Mouse (Mus musculus) embryo, embryonic 10 days (tissue): Measurements from ENCODE around the gene Il10ra.

Experiments
- DNase-seq: peaks from one replicate; pipeline ENCODE4 v3.0.0-alpha.2; 2015; ENCODE audit warnings: low spot score

The Il10ra gene

DNA sequence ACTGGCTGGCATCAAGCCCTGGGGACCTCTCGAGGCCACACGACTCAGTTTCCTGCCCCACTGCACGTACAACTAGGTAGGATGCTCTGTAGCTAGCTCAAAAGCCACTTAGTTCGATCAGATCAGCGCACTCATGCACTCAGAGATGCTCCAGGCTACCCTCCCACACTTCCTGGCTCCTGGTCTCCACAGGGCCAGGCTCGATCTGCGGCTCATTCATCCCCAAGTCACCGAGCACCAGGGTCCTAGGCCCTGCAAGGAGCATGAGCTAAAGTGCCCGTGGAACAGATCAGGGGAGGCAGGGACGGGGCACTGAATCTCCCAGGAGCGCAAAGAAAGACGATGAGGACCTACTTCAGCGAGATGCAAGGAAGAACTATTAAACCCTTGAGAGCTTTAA is 9.9 kb downstream of the Il10ra start:
- no peak for DNase-seq

DNA sequence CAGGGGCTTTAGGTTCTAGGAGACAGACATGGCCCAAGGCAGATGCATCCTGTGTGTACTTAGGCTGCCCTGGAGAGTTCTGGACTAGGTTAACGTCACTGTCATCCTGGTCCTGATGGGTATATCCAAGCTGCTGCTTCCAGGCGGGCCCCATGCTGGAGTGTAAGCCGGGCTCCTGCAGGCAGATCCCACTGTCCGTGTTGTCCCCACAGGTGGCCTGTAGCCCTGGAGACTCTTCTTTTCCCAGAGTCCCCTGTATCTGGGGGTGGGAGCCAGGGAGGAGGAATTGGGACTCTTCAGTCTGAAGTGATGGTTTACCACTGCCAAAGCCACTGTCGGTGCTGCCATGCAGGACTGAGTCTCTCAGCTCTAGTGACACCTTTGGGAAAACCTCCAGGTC is 13.0 kb downstream of the Il10ra start:
- no peak for DNase-seq

DNA sequence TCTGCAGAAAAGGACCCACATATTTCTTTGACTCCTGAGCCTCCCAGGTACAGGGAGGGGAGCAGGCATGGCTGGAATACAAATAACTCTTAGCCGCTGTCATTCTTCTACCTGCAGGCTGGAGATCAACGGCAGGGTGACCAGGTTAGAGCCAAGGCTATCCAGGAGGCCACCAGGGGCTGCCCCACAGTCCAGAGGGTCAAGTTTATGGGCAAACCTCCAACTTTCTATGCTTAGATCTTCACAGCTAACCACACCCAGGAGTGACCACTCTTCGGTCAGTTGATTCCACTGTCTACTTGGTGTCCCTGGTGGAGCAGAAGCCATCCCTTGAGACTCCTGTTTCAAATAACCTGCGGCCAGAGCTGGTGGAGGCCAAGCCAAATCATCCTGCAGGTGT is 13.5 kb downstream of the Il10ra start:
- no peak for DNase-seq

DNA sequence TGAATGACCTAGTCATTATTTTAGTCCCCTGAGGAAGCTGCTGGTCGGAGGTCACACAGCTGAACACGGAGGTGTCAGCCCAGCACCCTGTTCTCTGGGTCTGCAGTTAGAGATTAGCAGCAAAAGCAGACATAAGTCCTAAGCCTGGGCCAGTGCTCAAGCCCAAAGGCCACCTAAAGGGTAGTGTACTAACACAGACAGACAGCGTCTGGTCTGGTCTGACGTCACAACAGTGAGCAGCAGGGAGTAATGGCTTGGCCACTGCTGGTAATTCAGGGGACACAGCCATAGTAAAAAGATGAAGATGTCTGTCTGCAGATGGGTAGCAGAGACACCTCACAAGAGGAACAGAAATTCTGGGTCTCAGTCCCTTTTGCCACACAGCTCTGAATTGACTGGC is 14.3 kb downstream of the Il10ra start:
- no peak for DNase-seq

DNA sequence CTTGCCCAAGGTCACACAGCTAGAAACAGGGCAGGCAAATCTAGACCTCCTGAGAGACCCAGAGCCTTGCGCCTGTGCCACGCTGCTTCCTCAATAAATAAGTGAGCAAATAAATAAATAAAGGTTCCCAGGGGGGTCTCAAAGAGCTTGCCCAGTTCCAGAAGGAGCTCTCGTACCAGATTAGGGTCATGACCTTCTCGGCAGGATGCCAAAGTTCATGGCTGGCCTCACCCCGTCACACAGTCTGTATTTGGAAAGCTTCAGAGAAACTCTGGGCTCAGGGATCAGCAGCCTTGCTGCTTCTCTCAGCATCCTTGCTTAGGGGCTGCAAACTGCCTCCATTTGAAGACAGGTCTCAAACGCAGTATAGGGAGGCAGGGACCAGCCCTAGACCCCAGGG is 14.9 kb downstream of the Il10ra start:
- no peak for DNase-seq

DNA sequence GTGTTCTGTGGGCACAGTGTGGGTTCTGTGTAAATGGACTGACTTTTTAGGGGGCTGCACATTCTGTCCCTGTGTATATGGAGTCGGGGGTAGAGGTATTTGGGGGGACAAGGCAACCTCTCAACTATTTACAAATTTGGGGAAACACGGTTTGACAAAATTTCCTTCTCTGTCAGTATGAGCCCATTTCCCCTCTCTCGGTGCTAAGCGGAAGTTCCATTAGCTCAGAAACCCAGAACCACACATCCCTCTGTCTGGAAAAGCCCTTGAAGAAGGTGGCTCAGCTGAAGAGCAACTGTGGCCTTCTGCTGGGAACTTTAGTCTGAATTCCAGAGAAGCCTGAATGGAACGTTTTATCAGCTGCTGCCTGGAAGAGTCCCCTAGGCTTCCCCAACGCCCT is 16.6 kb downstream of the Il10ra start:
- no peak for DNase-seq

DNA sequence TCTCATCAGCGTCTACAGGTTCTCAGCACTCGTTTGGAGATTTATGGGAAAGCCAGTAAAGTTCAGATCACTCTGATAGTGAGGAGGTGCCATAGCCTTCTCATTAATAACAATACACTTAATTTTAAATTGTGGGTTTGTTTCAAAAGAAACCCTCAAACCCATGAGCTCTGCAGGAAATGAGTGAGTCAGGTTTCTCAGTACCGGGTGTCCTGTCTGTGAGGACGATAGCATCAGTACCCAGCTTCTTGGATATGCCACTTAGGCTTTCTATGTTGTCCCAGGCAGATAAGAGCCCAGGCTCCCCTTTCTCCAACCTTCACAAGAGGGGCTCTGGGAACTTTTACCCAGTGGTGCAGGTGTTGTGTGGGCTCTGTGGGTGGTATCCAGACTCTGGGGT is 17.0 kb downstream of the Il10ra start:
- DNase-seq = no peak

DNA sequence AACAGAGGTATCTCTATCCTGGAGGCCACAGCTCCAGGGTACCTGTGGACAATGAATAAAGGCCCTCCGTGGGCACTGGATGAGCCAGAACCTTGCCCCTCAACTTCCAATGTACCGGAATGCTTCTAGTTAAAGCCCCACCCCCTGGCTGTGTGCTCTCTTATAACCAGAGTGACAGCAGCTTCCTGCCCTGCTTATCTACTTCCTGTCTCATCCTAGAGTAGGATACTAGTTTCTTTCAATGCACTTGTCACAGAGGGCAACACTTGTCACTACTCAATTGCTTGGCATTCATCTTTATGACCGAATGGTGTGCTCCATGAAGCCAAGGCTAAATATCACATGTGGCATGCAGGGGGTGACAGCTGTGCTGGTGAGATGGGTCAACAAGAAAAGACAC is 17.7 kb downstream of the Il10ra start:
- DNase-seq = no peak

DNA sequence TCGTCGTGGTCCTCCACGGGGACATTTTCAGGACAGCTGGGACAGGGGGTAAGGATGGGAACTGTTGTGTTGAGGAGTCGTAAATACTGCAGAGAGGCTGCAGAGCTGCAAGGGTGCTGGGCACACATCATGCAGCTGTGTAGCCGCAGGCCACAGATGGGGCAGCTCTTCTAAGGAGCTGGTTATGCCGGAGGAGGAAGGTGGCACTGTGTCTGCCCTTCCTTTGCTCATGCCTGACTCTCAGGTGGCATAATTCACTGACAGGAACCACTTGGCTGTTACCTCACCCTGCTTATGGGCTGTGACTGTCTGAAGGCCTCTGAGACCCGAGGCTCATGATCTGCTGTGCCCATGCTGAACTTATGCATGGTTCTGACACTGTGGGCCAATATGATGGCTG is 18.6 kb downstream of the Il10ra start:
- DNase-seq = no peak

DNA sequence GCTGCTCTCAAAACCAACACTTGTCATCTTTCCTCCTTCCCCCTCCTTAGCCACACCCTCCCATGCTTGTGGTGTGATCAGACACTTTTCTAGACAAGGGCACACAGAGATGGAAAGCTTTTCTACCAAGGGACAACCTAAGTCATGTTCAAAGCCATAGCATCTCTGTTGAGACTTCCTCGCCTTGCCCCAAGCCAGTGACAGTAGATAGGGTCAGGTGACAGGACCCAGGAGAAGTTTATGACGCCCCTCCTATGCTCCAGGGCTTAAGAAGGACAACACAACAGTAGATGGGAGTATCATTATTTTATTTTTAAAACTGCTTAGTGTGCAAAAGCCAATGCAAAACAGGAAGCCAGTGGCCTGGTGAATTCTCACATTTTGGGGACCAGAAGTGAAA is 21.4 kb downstream of the Il10ra start:
- no peak for DNase-seq

DNA sequence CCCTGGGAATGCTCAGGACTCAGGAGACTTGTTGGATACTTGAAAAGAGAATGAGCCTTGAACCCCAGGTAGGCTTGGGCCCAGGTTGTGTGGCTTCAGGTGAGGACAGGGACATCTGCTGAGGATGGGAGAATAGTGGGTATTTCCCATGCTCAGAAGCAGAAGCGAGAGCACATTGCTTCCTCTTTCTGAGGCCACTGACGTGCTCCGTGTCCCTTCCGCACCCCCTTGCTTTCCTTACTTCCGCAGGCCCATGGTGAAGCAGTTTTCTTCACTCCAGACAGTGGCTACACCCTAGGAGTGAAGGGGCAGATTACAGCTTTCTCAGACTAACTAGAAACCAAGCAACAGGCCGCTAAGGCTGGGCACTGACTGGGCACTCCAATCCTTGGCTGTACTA is 22.9 kb downstream of the Il10ra start:
- DNase-seq = no peak

DNA sequence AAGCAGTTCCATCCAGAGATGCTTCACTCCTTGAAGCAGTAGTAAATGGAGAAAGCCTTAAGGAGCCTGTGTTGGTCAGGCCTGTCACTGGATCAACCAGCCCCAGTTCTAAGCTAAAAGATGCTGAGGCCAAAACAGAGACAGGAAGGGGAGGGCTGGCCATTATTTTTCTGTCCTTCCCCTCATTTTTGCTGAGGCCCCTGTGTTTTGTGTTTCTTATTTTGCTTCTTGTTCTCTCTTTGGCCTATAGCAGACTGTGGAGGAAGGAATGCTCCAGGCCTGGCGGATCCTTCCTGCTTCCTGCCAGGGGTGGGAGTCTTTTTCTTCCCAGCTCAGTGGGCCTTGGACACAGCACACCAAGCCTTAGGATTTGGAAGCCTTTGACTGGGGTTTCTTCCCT is 23.5 kb downstream of the Il10ra start:
- no peak for DNase-seq

DNA sequence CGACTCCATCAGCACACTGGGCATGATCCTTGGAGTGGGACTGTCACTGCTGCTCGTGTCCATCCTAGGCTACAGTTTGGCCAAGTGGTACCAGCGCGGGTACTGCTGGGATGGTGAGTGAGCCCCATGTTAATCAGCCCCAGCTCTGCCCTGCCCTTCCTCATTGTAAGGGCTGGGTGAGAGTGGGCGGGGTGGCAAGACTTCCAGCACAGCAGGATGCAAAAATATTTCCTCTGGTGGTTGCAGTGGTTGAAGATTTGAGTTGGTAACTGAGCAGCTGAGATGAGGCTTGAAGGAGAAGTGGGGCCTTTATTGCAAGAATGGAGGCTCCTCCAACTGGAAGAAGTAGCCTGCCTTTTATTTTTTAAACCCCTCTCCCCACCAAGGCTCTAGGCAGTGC is 27.6 kb downstream of the Il10ra start:
- DNase-seq = no peak

DNA sequence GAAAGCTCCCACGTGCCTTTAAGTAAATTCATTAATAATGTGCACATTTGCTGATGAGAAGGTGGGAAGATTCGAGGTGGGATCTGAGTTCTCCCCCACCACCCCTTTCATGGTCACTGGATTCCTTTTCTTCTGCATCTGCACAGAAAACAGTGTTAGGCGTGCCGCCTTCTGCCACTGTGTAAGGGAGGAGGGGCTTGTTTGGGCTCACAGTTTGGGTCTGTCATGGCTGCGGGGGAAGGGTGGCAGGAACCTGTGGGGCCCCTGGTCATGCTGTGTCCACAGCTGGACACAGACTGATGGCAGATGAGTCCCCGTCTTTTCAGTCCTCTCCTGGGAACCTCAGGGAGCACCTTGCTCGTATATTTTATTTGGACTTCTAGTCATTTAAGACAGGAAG is 32.2 kb downstream of the Il10ra start:
- DNase-seq = no peak

DNA sequence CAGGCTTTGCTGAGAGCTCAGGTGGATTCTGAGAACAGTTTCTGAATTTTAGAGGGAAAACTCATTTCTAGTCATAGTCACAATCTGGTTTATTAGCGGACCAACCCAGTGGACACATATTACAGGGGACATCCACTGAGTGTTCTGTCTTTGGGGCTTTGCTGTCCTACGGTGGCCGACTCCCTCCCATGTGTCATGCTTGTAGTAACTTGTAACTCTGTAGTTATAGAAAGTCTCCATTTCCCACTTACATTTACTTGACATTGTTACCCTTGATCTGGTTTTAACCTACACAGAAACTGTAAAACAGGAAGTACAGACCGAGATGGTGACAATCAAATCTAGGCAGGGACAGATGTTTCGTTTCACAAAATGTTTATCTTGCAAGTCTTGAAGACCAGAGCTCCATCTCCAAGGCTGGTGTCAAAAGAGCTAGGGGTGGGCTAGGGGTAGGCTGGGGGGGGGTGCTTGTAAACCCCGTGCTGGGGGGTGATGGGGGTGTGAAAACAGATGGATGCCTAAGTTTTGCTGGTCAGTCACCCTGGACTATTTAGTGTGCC is 33.2 kb downstream of the Il10ra start:
- no peak for DNase-seq

DNA sequence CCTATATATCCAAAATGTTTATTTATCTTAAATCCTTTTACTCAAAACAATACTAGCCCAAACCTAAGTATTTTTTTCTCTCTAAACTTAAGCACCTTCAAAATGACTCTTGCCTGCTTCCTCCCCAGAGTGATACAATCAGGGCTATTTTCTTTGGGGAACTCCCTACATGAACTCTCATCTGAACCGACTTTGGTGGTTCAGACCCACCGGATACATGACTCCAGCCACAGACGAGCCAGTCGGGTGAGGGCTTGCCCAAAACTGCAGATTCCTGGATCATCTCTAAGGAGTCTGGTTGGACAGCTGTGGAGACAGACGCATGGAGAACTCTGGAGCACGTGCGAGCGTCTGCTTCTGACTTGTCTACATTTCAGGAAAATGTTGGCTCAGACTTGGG is 39.6 kb downstream of the Il10ra start:
- DNase-seq = no peak

DNA sequence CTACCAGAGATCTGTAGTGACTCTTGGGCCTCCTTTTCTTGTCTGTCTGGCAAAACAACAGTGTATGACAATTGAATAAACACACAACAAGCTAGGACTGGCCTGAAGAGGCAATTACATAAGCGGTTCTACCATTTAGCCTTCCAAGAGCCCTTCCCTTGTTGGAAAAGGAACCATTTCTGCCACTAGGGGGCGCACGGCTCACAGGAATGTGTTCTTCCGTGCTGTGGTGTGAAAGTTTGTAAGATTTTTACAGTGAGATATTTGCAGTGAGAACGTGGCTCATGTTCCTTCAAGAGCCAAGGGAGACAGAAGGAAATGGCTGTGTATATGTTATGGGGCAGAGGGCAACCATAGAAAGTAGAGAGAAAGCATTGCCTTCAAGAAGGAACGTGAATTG is 47.4 kb downstream of the Il10ra start:
- DNase-seq = peak; percentile 94

DNA sequence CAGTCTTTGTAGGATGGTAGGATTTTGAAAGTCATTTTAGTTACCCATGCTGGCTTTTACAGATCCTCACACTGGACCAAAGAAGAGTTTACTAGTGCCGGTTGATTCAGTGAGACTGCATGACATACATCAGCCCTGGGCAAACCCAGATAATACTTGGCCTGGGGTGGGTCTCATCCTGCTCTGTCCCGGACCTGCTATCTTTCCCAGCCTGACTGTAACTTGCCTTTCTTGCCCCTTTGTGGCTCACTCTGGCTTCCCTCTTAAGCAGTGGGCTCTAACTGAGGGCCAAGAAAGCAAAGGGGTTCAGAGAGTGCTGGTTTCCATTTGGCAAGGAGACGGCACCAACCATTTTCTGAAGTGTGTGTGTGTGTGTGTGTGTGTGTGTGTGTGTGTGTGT is 49.3 kb downstream of the Il10ra start:
- DNase-seq = no peak

DNA sequence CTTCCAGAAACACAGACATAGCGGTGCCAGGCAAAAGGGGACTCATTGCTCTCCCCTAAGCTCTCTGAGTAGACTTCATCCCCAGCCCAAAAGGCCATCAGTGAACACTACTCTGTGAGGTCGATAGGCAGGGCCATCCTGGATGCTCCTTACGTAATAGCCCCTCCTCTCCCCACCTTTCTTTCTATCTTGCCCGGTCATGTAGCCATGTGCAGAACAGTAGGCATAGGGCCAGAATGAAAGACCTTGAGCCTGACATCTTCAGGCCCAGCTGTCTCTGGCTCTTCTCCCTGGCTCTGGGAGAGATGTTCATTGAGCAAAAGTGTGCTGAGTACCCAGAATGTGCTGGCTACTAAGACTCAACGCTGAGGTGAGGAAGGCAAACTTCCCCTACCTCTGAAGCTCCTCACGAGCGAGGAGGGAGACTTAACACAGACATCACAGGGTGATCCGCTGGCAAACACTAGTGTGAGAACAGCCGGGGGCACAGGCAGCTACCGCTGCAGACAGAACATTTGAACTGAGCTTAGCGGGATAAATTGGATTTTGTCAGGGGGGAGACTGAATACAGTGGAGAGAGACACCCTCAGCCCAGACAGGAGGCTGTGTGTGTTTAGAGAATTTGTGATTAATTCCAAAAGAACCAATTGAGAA is 53.3 kb downstream of the Il10ra start:
- no peak for DNase-seq

DNA sequence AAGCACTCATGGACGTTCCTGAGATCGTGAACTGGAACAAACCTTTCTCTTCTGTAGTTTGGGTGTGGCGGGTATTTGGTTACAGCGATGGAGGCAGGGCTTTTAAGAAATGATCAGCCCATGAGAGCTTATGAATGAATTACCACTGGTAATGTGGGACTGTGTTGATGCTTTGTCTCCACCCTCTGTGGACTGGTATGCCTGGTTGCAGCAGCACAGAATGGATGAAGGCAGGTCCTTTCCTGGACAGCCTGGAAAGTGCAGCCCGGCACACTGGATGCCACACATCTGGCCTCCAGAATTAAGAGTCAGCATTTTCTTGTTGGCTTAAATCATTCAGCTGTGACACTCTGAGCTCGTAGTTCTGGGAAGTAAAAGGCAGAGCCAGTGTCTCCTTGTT is 56.9 kb downstream of the Il10ra start:
- no peak for DNase-seq

DNA sequence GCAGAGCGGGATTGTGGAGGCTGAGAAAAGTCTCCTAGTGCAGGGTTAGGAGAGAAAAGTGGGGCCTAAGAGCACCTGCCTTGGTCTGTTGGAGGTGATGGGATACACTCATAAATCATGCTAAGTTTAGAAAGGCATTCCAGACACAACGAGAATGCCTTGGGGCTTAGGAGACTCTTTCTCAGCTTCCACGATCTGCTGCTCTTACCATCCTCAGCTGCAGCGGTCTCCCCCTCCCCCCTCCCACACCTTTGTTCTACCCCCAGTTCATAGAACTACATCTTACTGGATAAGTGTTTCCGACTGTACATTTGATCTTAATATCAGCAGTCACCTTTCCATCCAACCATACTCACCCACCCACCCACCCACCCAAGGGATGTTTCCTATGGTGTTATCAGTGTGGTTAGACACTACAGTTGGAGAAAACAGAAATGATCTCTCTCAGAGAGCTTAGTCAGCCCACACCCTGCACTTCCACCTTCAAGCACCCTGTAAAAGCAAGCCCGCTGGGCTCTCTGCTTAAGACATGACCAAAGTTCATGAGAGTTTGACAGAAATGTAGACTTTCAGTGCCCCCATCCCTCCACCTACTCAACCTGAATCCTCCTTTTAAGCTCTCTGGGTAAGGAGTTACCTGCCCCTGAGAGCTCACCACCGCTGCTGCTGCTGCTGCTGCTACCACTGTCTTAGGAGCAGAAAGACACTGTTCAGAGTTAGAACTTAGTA is 61.8 kb downstream of the Il10ra start:
- no peak for DNase-seq

DNA sequence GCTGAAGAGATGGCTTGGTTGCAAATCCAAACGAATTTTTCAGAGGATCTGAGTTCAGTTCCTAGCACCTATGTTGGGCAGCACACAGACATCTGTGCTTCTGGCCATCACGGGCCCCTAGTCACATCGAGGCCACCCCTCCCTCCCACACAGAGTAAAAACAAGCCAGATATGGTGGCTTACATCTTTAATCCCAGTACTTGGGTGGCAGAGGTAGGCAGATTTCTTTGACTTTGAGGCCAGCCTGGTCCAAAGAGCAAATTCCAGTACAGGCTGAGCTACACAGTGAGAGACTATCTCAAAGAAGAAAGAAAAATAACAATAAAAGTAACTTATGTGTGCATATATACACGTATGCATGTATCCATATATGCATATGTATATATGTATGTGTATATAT is 62.8 kb downstream of the Il10ra start:
- no peak for DNase-seq

DNA sequence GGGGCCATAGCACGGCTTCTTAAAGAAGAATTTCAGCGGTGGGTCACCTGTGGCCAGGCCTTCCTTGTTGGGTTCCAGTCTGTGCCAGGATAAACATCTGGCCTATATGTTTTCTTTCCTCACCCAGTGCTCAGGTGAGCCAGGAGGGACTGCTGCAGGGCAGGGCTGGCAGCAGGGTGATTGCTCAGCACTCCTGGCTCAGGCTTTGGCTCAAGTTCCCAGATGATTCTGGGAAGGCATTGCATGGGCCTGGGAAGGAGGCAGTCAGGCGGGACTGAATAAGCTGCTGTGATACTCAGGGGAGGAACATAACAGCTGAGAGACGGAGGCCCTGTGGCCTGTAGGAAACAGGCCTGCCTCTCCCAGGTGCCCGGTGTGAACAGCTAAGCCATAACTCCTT is 63.8 kb downstream of the Il10ra start:
- DNase-seq = no peak
